Mouse (Mus musculus): Measurements from ENCODE around the gene Gstm7.

Gstm7 gene

GRCm38 (mm10) chr3:107877747-107878736, 53.6 kb downstream of the Gstm7 start:
- no peak for DNase-seq (ENCODE audit: low spot score in 2 of 2)

GRCm38 (mm10) chr3:107877005-107877404, 54.6 kb downstream of the Gstm7 start, which contains the start of gene Eps8l3:
Gene Eps8l3, plus strand, starts transcription at chr3:107877229.
- no peak for DNase-seq (ENCODE audit: low spot score in 2 of 2)
